Mouse (Mus musculus): ENCODE data around the gene Ddx17. TPM values are rescaled to one million over a fixed set of nuclear protein-coding genes. Genes with fewer than 3 reads are reported as not detected.

The Ddx17 gene
- polyA plus RNA-seq, 1 experiment from 2014 or later, result 88.7 TPM

GRCm38 (mm10) chr15:79548226-79548625 is 1.7 kb upstream of the Ddx17 start:
- no peak for DNase-seq (ENCODE audit: low spot score)
- no peak overlapping the region for H3K9ac ChIP-seq (ENCODE audit: low read length)
- ATAC-seq, result no peak

DNA sequence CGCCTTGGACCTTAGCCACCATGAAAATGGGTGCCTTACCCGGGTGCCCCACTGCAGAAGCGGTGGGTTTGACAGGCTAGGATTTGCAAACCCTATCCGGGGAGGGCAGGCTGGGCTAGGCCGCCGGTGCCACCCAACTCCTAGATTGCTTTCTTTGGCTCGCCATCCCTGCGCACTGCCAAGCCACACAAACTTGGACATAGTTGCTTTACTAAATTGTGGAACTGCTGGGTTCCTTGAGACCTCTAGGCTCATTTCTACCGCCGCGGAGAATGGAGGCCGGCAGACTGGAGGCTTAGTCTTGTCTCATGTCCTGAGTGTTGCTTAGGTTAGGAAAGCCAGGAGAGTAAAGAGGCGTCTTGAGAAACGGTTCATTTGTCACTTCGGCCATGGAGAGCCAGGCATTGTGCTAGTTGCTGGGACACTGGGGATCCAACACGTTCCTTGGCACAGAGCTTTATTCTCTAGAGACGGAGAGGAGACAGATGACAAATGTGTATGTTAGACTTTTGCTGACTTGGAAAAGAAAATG is 814 bp upstream of the Ddx17 start:
- ATAC-seq (no peak), DNase-seq (ENCODE audit: low spot score) (no peak)
- Histone ChIP-seq H3K4me2 (ENCODE audit: low read length) (peak overlapping the region; percentile 54), H3K9ac (ENCODE audit: low read length) (peak overlapping the region; percentile 64), H3K9me3 (replicated peaks; ENCODE audit: control insufficient read depth, low read length) (no peaks in the 10 kb centered on the region), H3K4me1 (ENCODE audit: control insufficient read depth, insufficient read depth, low read length) (peaks cover 21% of the 10 kb centered on the region), H3K36me3 (ENCODE audit: control insufficient read depth, insufficient read depth, low read length) (peaks cover 27% of the 10 kb centered on the region), H3K27me3 (replicated peaks; ENCODE audit: control insufficient read depth, insufficient read depth, low read length) (no peaks in the 10 kb centered on the region), H3K27ac (ENCODE audit: low read depth, low read length) (peak overlapping the region; percentile 97), H3K4me3 (ENCODE audit: low read depth, low read length) (peak overlapping the region; percentile 92)
- 82% methylated on average over 17 of the region's 17 CpGs for WGBS

More at GRCm38 (mm10) chr15:79548226-79548625, 1.7 kb upstream of the Ddx17 start:
- Histone ChIP-seq H3K36me3 (ENCODE audit: control insufficient read depth, insufficient read depth, low read length) (peaks cover 18% of the 10 kb centered on the region), H3K27ac (ENCODE audit: low read depth, low read length) (no peak overlapping the region), H3K27me3 (replicated peaks; ENCODE audit: control insufficient read depth, insufficient read depth, low read length) (no peaks in the 10 kb centered on the region), H3K4me1 (ENCODE audit: control insufficient read depth, insufficient read depth, low read length) (peaks cover 21% of the 10 kb centered on the region), H3K4me3 (ENCODE audit: low read depth, low read length) (no peak overlapping the region), H3K4me2 (ENCODE audit: low read length) (no peak overlapping the region), H3K9me3 (replicated peaks; ENCODE audit: control insufficient read depth, low read length) (no peaks in the 10 kb centered on the region)
- WGBS, result 98% methylated on average over 2 of the region's 2 CpGs

DNA sequence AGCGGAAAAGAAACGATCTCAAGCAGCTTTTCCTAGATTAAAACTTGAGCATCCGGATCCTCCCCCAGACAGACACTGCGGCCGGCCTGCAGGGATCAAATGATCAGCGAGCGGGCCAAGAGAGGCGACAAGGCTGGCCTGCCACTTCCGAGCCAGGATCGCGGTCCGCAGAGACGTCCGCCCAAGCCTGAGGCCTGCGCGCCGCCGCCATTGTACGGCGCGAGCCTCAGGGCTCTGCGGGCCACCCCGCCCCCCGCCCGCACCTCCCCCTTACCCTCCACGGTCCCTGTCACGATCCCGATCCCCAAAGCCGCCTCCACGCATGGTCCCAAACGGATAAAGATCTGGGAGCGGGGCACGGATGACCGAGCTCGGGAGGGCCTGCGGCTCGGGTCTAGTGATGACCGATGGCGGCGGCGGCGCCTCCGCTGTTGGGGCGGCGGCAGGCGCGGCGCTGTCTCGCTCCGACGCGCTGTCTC is 581 bp downstream of the Ddx17 start:
- peak overlapping the region; percentile 92 for H3K4me3 ChIP-seq (ENCODE audit: low read depth, low read length)
- peak overlapping the region; percentile 98 for H3K9ac ChIP-seq (ENCODE audit: low read length)
- peaks cover 21% of the 10 kb centered on the region for H3K4me1 ChIP-seq (ENCODE audit: control insufficient read depth, insufficient read depth, low read length)
- DNase-seq (ENCODE audit: low spot score), result peak; percentile 63
- peak overlapping the region; percentile 98 for H3K27ac ChIP-seq (ENCODE audit: low read depth, low read length)
- H3K9me3 ChIP-seq (replicated peaks; ENCODE audit: control insufficient read depth, low read length), result no peaks in the 10 kb centered on the region
- no peaks in the 10 kb centered on the region for H3K27me3 ChIP-seq (replicated peaks; ENCODE audit: control insufficient read depth, insufficient read depth, low read length)
- ATAC-seq, result peak; percentile 73
- H3K36me3 ChIP-seq (ENCODE audit: control insufficient read depth, insufficient read depth, low read length), result peaks cover 40% of the 10 kb centered on the region
- 1% methylated on average over 49 of the region's 52 CpGs for WGBS
- H3K4me2 ChIP-seq (ENCODE audit: low read length), result peak overlapping the region; percentile 79

DNA sequence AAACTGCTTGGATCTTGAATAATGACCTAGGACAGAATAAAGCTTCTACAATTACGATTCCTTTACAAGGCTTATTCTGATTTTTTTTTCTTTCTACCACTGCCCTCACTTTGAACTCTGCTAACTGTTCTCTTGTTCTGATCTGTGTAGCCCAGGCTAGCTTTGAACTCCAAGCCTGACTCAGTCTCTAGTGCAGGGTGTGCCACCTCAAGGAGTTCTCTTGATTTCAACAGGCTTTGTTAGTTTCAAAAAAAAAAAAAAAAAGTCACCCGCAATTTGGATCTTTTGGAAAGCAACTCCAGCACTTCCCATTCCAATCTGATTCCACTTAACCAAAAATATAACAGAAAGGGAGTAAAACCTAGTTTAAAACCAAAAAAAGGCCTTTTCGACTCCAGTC is 1.0 kb downstream of the Ddx17 start:
- peaks cover 44% of the 10 kb centered on the region for H3K36me3 ChIP-seq (ENCODE audit: control insufficient read depth, insufficient read depth, low read length)
- ATAC-seq, result no peak
- peak overlapping the region; percentile 79 for H3K4me2 ChIP-seq (ENCODE audit: low read length)
- peak overlapping the region; percentile 92 for H3K4me3 ChIP-seq (ENCODE audit: low read depth, low read length)
- H3K4me1 ChIP-seq (ENCODE audit: control insufficient read depth, insufficient read depth, low read length), result peaks cover 21% of the 10 kb centered on the region
- WGBS, result 2% methylated on average over 3 of the region's 3 CpGs
- no peaks in the 10 kb centered on the region for H3K27me3 ChIP-seq (replicated peaks; ENCODE audit: control insufficient read depth, insufficient read depth, low read length)
- H3K9ac ChIP-seq (ENCODE audit: low read length), result peak overlapping the region; percentile 98
- no peaks in the 10 kb centered on the region for H3K9me3 ChIP-seq (replicated peaks; ENCODE audit: control insufficient read depth, low read length)
- H3K27ac ChIP-seq (ENCODE audit: low read depth, low read length), result peak overlapping the region; percentile 98
- DNase-seq (ENCODE audit: low spot score), result no peak

GRCm38 (mm10) chr15:79543968-79544367 is 2.6 kb downstream of the Ddx17 start:
- WGBS, result 91% methylated on average over 3 of the region's 3 CpGs
- peak overlapping the region; percentile 79 for H3K4me2 ChIP-seq (ENCODE audit: low read length)
- no peak overlapping the region for H3K27ac ChIP-seq (ENCODE audit: low read depth, low read length)
- DNase-seq (ENCODE audit: low spot score) (no peak), ATAC-seq (no peak)
- peaks cover 60% of the 10 kb centered on the region for H3K36me3 ChIP-seq (ENCODE audit: control insufficient read depth, insufficient read depth, low read length)
- H3K4me1 ChIP-seq (ENCODE audit: control insufficient read depth, insufficient read depth, low read length), result peaks cover 21% of the 10 kb centered on the region
- H3K9ac ChIP-seq (ENCODE audit: low read length), result no peak overlapping the region
- no peaks in the 10 kb centered on the region for H3K9me3 ChIP-seq (replicated peaks; ENCODE audit: control insufficient read depth, low read length)
- H3K27me3 ChIP-seq (replicated peaks; ENCODE audit: control insufficient read depth, insufficient read depth, low read length), result no peaks in the 10 kb centered on the region
- peak overlapping the region; percentile 92 for H3K4me3 ChIP-seq (ENCODE audit: low read depth, low read length)

DNA sequence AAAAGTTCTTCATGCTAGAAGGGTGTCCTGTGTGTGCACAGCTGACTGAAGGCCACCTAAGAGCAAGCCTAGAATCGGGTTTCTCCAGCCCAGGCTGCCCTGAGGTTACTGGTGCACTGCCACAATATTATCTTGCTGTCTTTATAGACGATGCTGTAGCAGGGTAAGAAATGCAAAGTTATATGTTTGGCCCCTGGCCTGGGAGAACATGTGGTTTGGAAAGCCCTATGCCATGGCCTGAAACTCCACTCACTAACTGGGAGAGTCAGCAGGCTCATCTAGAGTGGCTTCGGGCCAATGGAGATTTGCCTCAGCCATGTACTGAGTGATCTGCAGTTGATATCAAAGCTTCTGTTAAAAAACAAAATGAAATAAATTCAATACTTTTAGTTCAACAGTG is 12.7 kb downstream of the Ddx17 start:
- H3K4me3 ChIP-seq (ENCODE audit: low read depth, low read length), result no peak overlapping the region
- no peak overlapping the region for H3K9ac ChIP-seq (ENCODE audit: low read length)
- DNase-seq (ENCODE audit: low spot score) (no peak), ATAC-seq (no peak)
- H3K27me3 ChIP-seq (replicated peaks; ENCODE audit: control insufficient read depth, insufficient read depth, low read length), result no peaks in the 10 kb centered on the region
- H3K27ac ChIP-seq (ENCODE audit: low read depth, low read length), result no peak overlapping the region
- no peaks in the 10 kb centered on the region for H3K4me1 ChIP-seq (ENCODE audit: control insufficient read depth, insufficient read depth, low read length)
- WGBS, result 92% methylated on average over 3 of the region's 3 CpGs
- peaks cover 100% of the 10 kb centered on the region for H3K36me3 ChIP-seq (ENCODE audit: control insufficient read depth, insufficient read depth, low read length)
- no peak overlapping the region for H3K4me2 ChIP-seq (ENCODE audit: low read length)
- no peaks in the 10 kb centered on the region for H3K9me3 ChIP-seq (replicated peaks; ENCODE audit: control insufficient read depth, low read length)

DNA sequence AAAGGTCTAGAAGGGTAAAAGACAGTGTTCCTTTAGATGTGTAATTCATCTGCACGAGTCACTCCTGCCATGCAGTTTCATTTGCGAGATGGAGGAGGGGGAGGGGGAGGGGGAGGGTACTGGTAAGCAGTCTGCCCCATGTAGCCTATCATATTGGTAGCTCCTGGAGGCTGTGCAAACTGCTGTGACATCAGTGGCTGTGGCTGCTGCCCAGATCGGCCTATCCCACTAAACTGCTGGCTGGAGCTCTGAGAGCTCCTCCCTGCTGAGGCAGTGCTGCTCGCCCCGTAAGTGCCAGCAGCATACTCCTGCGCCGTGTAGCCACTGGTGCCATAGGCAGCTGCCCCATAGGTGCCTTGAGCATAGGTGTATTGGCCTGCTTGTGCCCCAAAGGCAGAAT is 16.6 kb downstream of the Ddx17 start:
- no peak overlapping the region for H3K27ac ChIP-seq (ENCODE audit: low read depth, low read length)
- peaks cover 90% of the 10 kb centered on the region for H3K36me3 ChIP-seq (ENCODE audit: control insufficient read depth, insufficient read depth, low read length)
- H3K4me3 ChIP-seq (ENCODE audit: low read depth, low read length), result no peak overlapping the region
- no peak for ATAC-seq
- no peaks in the 10 kb centered on the region for H3K27me3 ChIP-seq (replicated peaks; ENCODE audit: control insufficient read depth, insufficient read depth, low read length)
- no peaks in the 10 kb centered on the region for H3K4me1 ChIP-seq (ENCODE audit: control insufficient read depth, insufficient read depth, low read length)
- no peak overlapping the region for H3K9ac ChIP-seq (ENCODE audit: low read length)
- H3K4me2 ChIP-seq (ENCODE audit: low read length), result no peak overlapping the region
- DNase-seq (ENCODE audit: low spot score), result no peak
- no peaks in the 10 kb centered on the region for H3K9me3 ChIP-seq (replicated peaks; ENCODE audit: control insufficient read depth, low read length)
- WGBS, result 80% methylated on average over 7 of the region's 7 CpGs

DNA sequence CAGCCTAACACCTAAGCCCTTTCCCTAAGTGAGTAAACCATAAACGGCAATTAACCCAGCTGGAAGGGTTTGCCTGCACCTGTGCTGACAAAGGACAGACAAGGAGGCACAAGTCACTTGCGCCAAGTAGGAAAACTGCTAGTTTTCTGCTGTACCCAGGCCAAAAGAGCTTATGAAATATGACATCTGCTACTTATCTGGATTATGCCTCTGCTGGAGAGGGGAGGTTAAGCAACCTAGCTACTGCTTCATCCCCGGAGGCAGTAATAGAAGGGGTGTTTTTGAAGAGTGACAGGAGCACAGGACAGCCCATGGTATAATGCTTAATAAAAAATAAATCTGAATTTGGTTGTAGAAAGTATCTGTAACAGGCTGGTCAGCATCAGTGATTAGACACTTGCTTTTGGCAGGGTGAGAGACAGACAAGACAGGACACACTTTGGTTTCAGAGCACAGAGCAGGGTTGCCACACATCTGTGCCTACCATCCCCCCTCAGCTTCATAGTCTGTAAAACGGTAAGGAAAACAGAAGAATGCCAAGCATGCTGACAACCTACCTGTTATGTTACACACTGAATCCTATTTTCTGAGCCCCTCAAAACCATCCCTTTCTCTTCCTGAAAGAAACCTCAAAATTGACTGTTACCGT is 18.4 kb downstream of the Ddx17 start:
- WGBS, result 85% methylated on average over 5 of the region's 5 CpGs
- Histone ChIP-seq H3K4me1 (ENCODE audit: control insufficient read depth, insufficient read depth, low read length) (no peaks in the 10 kb centered on the region), H3K9ac (ENCODE audit: low read length) (no peak overlapping the region), H3K9me3 (replicated peaks; ENCODE audit: control insufficient read depth, low read length) (no peaks in the 10 kb centered on the region), H3K4me3 (ENCODE audit: low read depth, low read length) (no peak overlapping the region), H3K36me3 (ENCODE audit: control insufficient read depth, insufficient read depth, low read length) (peaks cover 72% of the 10 kb centered on the region), H3K27me3 (replicated peaks; ENCODE audit: control insufficient read depth, insufficient read depth, low read length) (no peaks in the 10 kb centered on the region), H3K27ac (ENCODE audit: low read depth, low read length) (no peak overlapping the region), H3K4me2 (ENCODE audit: low read length) (no peak overlapping the region)
- no peak for ATAC-seq
- no peak for DNase-seq (ENCODE audit: low spot score)

DNA sequence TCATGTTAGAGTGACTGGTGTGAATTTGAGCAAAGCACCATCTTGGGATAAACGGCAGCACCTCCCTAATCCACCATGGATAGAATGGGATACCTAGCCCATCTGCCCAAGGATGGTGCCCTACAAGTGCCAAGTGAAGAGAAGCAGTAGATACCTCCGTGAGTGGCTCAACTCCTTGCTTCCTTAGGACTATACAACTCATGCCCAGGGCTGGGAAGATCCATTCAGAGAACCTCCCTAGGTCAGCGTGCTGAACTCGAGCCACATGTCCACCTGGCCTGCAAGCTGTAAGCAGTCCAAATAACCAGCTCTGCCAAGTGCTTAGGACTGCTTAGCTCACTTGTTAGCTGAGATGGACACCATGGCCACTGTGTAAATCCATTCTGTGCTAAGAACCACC is 19.3 kb downstream of the Ddx17 start:
- no peaks in the 10 kb centered on the region for H3K27me3 ChIP-seq (replicated peaks; ENCODE audit: control insufficient read depth, insufficient read depth, low read length)
- H3K9ac ChIP-seq (ENCODE audit: low read length), result no peak overlapping the region
- H3K27ac ChIP-seq (ENCODE audit: low read depth, low read length), result no peak overlapping the region
- no peak overlapping the region for H3K4me3 ChIP-seq (ENCODE audit: low read depth, low read length)
- no peaks in the 10 kb centered on the region for H3K4me1 ChIP-seq (ENCODE audit: control insufficient read depth, insufficient read depth, low read length)
- 0 out of 2 replicates have a peak, but pooled peaks have one; percentile 16 for ATAC-seq
- H3K9me3 ChIP-seq (replicated peaks; ENCODE audit: control insufficient read depth, low read length), result no peaks in the 10 kb centered on the region
- no peak for DNase-seq (ENCODE audit: low spot score)
- H3K4me2 ChIP-seq (ENCODE audit: low read length), result no peak overlapping the region
- peaks cover 63% of the 10 kb centered on the region for H3K36me3 ChIP-seq (ENCODE audit: control insufficient read depth, insufficient read depth, low read length)
- WGBS, result 74% methylated on average over 4 of the region's 4 CpGs
